Mouse (Mus musculus) hematopoietic stem cell, adult 5-6 weeks (primary cell): Measurements from ENCODE around the gene Plxna4. TPM values are rescaled to one million over a fixed set of nuclear protein-coding genes. Genes with fewer than 3 reads are reported as not detected.

Source experiments
- ATAC-seq, 2 experiments: fragments of 125-278 bp in 1 of 2; replicated peaks in 1 of 2; 2 replicates each; pipeline ENCODE4 v1.8.0; 2016 to 2017; ENCODE audit warnings: inconsistent platforms in 2 of 2, mild to moderate bottlenecking in 2 of 2, moderate number of reproducible peaks in 2 of 2, low read depth in 1 of 2, moderate TSS enrichment in 1 of 2; ENCODE audit not compliant: low FRiP score in 2 of 2, poor library complexity in 2 of 2, severe bottlenecking in 2 of 2, insufficient read depth in 1 of 2, low TSS enrichment in 1 of 2
- total RNA-seq: library from RNA; stranded (forward); fragments of 172-1452, 232-1000 nt; gene quantifications from 2 replicates; pipeline ENCODE4 v1.2.3, GENCODE M21; 2017

Gene Plxna4
- total RNA-seq, 1 experiment from 2014 or later = 0.84 TPM

DNA sequence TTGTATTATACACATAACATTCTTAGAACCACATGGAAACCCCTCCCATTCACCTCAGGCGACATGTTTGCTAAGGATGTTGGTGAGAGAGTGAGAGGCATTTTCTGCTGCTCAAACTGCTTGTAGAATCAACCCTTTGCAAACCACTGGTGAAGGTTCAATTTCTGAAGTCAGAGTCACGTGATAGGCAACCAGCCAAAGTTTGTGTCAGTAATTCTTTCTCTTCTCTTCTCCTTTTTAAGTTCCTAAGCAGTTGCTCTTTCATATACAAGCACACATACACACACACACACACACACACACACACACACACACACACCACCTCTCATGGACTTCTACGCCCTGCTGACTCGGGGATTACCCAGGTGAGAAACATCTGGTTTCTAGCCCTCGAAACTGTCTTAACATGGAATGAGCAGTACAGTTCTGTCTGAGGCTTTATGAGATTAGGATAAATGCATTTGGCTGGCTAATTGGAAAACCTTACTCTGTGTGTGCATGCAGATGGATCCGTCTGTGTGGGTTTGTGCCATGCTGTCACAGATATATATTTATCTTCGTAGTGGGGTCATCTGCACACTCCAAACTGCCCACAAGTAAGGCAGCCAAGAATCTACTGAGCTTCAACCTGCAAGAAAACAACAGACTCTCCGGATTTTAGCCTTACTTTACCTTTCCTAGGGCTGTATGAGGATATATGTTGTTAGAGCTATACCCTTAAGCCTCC is 138.6 kb downstream of the Plxna4 start:
- no peak for ATAC-seq

DNA sequence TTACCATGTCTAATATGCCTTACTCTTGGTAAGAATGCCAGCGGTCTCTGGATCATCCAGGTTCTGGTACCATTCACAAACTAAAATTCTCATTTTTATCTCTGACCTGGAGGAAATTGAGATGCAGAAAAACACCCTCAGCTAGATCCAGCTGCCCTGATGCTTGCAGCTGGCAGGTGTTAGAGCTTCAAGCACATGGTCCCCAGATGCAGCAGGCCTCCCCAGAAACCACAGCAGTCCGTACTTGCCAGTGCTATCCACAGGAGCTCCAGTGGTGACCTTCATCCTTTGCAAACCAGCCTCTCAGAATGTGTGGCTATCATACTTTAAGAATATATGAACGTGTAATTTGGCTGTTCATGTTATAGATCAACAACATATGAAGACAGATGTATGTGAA is 139.2 kb downstream of the Plxna4 start:
- ATAC-seq = no peak

DNA sequence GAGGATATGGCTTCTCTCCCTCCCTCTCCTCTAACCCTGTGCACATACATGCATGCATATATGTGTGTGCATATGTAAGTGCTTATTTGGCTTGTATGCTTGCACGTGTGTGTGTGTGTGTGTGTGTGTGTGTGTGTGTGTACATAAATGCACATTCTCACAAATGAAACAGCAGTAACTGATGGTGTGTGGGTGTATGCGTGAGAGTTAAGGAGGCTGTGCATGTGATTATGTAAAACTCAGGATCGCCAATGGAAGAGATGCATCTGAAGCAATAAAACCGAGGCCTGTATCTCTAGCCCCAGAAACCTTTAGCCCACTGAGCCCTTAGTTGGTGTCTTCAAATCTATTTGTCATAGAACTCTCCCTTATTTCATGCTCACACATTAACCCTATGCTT is 141.7 kb downstream of the Plxna4 start:
- no peak for ATAC-seq

DNA sequence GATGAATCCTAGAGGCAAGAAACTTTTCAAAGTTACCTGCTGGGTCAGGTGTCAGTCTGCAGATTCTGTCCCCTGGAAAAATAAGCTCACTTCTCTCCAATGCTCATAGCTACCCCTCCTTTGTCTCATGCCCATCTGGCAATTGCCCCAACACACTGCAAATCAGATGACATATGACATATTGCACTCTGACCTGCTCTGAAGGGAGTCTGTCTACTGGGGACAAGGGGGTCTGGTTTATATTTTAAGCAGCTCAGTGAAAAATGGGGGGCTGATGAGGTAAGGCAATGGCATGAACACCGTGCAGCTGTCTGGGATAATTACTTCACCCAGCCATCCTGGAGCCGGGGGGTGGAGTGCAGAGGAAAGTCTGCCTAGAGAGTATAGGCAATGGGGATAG is 142.7 kb downstream of the Plxna4 start:
- ATAC-seq = no peak

DNA sequence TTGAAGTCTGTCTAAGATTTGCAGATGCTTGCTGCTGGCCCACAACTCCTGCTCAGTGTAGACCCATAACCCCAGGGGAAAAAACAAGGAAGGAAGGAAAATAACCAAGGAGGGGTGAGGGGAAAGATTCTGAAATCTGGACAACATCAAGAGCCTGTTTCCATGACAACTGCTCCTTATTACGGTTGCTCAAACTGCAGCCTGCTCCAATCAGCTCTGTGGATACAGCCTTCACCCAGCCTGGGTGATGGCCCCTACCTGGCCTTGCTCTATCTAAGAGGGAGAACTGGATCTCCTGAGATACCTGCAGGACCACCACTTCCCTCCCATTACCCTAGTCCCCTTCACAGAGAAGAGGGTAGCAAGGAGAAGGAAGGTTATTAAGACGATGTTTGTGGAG is 143.6 kb downstream of the Plxna4 start:
- ATAC-seq = no peak

DNA sequence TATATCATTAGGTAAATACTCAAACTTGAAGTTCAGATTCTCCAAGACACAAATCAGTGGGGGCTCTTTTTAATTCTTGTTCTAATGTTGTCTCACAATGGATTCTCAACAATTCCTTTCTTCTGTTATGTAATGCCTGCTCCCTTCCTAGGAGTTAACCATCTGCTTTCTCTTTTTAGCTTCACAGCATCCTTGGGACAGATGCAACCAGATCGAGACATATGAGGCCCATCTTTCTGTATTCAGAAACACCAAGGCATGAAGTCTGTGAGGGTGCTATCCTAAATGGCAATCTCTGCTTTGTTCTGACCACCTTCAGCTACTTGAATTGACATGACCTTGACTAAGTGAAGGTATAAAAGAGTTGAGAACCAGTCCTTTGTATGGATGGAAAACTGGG is 144.3 kb downstream of the Plxna4 start:
- no peak for ATAC-seq

DNA sequence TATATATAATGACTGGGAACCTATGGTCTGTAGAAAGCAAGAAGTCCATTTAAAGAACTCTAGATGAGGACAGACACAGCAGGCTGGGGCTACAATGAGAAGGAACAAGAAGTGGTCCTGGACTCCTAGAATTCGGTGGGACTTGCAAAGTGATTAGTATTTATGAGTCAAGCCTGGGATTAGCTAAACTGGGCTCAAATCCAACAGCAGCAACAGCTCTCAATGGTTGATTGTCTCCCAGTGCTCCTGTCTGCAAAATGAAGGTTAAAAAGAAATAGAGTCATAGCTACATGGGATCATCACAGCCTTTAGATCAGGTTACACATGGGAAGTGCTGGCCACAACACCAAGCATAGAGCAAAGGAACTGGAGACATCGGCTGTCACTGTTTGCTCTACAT is 148.6 kb downstream of the Plxna4 start:
- ATAC-seq = no peak

DNA sequence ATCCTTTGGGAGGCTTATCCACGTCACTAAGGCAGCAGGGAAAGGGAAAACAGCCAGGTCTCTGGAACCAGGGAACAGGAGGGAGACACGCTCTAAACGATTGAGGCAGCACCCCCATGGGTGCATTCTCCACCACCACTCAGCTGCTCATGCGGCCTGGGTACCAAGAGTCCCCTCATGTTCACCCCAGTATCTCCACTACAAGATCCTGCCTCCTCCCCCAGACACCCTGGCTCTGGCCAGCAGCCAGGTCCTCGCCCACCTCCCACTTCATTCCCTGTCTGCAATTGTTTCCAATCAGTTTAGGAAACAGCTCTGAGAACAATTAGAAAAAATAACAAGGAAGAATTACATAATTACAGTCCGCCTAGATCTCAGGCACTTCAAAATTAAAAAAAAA is 150.8 kb downstream of the Plxna4 start:
- no peak for ATAC-seq

DNA sequence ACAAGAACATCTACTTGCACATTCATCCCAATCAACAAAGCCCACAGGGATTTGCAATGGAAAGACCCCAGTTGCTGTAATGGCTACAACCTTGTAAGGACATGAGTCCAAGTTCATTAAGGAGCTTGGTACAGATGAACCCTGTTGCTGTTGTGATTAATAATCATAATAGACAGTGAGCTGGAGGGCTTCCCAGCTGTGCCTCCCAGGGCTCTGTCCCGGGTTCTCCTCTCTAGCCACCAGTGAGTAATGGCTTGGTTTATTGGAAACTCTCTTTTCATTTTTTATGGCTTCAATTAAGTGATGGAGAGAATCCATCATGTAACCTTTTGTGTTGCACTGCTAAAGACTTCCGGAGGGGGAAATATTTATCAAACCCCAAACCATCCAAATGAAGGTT is 164.9 kb downstream of the Plxna4 start:
- ATAC-seq = no peak

DNA sequence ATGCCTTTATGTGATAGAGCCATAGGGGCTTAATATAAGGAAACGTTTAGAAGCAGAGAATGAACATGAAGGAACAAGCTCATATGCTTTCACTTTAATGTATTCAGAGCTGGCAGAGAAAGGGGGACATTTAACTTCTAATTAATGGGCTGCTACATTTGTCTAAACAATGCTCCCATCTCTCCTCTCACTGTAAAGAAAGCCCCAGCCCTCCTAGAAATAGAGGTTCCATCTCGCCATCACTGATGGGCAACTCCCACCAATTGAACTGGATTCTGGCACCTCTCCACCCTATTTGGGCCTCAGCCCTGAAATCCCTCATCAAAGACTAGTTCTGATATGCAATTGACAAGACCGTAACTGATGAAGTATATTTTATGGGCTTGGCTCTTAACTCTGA is 167.4 kb downstream of the Plxna4 start:
- ATAC-seq = no peak

DNA sequence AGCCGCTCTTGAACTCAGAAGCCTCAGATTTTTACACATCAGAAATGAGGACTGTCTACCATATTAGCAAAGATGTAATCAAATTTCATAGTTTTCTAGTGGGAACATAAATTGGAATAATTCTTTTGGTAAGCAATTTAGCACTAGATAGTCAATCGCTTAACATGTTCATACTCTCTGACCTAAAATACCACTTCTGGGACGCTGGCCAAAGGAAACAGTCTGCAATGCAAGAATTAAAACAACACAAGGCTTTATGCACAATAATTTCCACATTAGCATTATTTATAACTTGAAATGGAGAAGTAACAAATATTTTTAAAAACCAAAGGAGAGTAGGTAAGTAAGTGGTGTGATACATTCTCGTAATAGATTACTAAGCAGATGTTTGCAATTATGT is 170.6 kb downstream of the Plxna4 start:
- ATAC-seq = no peak

DNA sequence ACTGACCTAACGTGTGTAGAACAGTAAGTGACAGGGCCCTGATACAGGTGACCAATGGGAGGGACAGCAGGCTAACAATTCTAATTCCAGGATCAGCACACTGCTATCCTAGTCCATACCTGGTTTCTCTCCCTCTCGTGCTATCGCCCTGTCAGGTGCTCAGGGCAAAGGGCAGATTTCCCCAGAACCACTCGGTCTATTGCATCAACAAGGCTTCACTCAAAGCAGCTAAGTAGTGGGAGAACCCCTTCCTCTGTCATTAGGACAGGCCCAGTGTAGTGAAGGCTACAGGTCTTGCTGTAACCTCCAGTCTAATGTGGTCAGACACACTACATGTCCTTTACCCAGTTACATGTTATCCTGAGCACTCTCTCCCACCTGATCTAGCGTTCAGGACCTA is 176.7 kb downstream of the Plxna4 start:
- ATAC-seq = no peak

DNA sequence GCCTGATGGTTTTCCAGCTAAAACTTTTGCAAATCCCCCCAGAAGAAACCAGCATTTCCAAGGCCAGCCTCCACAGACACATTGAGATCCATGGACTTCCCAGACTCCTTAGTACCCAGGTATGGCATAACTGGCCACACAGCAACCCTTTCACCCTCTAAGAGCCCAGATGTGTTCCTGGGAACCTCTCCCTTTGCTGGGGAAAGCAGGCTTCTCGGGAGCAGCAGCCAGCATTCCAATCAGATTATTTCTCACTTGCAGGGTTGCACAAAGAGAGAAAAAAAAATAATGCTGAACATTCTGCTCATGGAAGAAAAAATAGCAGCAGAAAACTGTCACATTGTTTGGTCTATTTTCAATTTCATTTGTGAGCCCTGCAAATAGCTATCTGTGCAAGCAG is 178.4 kb downstream of the Plxna4 start:
- ATAC-seq = no peak

DNA sequence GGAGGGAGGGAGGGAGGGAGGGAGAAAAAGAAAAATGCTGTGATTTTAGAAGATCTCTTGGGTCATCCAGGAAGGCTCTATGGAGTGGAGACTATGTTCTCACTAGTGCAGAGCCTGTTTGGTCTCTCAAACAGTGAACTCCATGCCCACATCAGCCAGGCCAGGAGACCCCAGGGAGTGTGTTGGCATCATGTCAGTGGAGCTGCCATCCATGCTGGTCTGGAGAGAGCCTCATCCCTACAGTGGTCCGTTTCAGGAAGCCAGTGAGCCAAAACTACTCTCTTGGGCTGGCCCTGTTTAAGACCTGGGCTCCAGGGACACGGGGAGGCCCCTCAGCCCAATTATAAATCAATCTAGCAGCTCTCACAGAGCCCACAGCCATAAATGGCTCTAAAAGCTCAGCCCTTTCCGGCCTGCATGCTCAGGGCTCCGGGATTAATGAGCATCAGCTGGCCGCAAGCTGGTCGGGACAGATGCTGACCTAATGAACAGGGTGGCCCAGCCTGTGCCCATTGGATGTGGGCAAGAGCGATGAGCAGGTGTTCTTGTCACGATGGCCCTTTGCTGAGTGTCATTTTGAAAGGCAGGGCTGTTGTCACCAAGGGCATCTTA is 180.3 kb downstream of the Plxna4 start:
- no peak for ATAC-seq

DNA sequence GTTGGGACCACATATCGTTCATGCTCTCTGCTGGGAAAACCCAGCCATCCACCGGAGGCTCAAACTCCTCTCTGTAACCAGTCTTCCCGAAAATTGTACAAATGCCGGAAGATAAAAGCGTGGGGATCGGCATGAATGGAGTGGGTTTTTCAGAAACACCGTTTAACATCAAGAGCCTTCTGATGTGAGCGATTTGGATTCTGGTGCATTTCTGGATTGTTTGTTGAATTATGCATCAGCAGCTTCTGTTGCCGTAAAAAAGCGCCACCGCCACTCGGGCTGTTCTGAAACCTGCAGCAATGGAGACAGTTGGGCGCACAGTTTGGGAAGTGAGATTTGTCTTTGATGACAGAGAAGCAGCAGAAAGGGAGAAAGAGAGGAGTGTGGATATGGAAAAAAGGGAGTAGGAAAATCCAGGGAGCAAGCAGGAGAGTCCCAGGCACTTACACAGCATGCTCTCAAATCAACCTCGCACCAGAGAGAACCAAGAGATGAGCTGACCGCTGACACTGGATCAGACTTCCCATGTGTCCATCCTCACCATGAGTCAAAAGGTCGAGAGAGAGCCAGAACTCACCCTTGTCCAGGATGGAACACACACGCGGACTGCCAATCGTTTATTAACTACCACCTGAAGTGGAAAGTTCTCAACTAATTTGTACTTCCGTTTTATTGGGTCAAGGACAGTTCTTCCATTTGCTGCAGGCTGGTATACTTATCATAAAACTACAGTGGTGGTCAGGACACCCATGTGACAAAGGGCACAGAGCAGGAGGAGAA is 181.5 kb downstream of the Plxna4 start:
- no peak for ATAC-seq

DNA sequence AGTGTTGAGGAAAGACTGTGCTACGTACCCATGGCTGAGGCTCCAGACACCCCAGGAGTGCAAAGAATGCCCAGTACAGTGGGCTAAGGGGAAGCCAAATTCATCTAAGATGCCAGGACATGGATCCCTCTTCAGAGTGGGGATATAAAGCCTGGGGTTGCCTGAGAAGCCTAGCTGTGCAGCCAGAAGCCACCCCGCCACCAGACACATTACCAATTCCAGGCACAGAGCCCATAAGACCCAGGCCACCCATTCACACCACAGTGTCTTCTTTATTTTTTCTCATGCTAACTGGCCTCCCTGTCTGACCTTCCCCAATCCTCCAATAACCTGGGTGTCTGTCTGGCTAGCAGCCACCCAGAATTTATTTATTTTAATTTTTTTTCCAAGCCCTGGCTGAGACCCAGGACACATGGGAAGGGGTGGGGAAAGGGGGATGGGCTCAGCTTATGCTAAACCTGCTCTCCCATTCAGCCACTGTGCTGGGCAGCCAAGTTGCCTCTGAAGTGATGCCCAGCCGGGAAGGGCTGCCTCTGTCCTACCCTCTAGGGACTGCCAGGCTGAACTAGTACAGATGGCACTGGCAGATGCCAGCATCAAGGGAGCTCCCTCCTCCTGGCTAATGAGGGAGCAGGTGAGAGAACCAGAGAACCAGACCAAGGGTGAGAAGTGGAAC is 185.3 kb downstream of the Plxna4 start:
- no peak for ATAC-seq

DNA sequence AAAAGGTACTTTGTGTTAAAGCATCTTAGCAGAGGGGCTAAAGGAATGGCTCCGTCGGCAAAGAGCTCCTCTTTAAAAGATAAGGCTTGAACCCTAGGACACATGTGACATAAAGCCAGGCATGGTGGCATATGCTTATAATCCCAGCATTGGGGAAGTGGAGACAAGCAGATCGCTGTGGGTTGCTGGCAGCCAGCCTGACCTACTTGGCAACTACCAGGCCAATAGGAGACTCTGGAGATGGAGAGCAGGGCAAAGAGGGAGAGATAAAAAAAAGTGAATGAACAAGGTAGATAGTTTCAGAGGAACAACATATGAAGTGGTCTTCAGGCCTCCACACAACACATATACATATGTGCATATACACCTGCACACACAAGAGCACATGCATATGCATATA is 189.7 kb downstream of the Plxna4 start:
- ATAC-seq = no peak

DNA sequence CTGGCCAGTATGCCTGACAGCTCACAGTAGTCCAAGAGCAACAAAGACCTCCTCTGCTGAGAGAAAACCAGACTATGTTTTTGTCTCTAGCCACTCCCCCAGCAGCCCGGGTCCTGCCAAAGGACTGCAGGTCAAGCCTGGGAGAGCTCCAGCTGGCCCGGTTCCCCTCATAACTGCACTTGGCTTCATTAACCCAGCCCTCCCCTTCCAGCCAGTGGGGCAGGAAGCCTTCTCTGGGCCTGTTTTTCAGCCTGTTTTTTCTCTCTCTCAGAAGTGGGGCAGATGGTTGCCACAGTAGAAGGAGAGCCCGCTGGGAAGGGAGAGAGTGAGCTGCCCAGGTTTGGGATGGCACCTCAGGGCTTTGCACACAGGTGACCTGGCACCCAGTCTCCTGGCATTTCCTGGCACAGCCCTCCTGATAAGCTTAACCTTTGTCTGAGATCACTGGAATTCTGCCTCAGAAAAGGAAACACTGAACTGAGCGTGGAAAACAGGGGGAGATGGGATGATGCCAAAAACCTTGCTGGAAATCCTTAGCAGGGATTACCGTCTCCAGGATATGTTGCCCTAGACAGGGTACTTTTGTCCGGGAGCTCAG is 190.8 kb downstream of the Plxna4 start:
- no peak for ATAC-seq
